Mouse (Mus musculus) sigmoid colon, adult 10 weeks (tissue): Measurements from ENCODE around the gene Esp36. TPM values are rescaled to one million over a fixed set of nuclear protein-coding genes. Genes with fewer than 3 reads are reported as not detected.

Experiments used
- polyA plus RNA-seq: library from polyadenylated mRNA; stranded (reverse); fragments of 350-450 nt; fragmentation: Illumina TruSeq; extraction: RNeasy Lipid Tissue Mini Kit (QIAGEN cat#74804); gene quantifications from one replicate; pipeline ENCODE4 v1.2.3, GENCODE M21; 2014; ENCODE audit warnings: low read depth, low replicate concordance

The Esp36 gene
- polyA plus RNA-seq = not detected

GRCm38 (mm10) chr17:38420085-38420484, at the start of gene Esp36:
TSS of gene Esp36 (minus strand) at chr17:38420185.

Other genes starting within 250 kb of the Esp36 start
- gene Olfr134, start 248.8 kb downstream of the Esp36 start, polyA plus RNA-seq = not detected
- not detected for gene Olfr135, start 215.8 kb downstream of the Esp36 start, polyA plus RNA-seq
- not detected for gene Olfr138, start 159.2 kb downstream of the Esp36 start, polyA plus RNA-seq
- gene Olfr137, start 112.6 kb downstream of the Esp36 start, polyA plus RNA-seq = not detected
- gene Olfr136, start 90.4 kb downstream of the Esp36 start, polyA plus RNA-seq = not detected
- gene Esp34, start 134.0 kb upstream of the Esp36 start, polyA plus RNA-seq = not detected
- not detected for gene Esp31, start 219.3 kb upstream of the Esp36 start, polyA plus RNA-seq